Mouse (Mus musculus): ENCODE measurements at regions not wholly inside any gene's neighbourhood (a gene's known extent, or its start where the extent isn't known, plus 50 kb on each side); places are given as distances from the start of the nearest gene placed in this dataset.

GRCm38 (mm10) chr10:37613936-37614335 lies 475.2 kb upstream of the Marcks start:
- TF ChIP-seq CTCF (IDR thresholded peaks at IDR 0.05), result no peak
- no peak for TF ChIP-seq POLR2A (IDR thresholded peaks at IDR 0.05; ENCODE audit: insufficient read depth, low read depth, low read length)
